Mouse (Mus musculus): ENCODE measurements around the gene Arhgef28. TPM values are rescaled to one million over a fixed set of nuclear protein-coding genes. Genes with fewer than 3 reads are reported as not detected.
"Not testable (repeated sequence)": the region's sequence is repeated elsewhere in the genome, so short reads cannot be mapped to it uniquely, and the experiment has no call there.

Gene Arhgef28
- polyA plus RNA-seq, 1 experiment = not detected

- Histone ChIP-seq H3K4me3 (ENCODE audit: insufficient read depth, low read depth, low read length) (no peak overlapping the region), H3K27ac (ENCODE audit: insufficient read depth, low read depth, low read length) (no peak overlapping the region), H3K4me1 (ENCODE audit: control insufficient read depth, insufficient read depth, low read length) (peaks cover 1% of the 10 kb centered on the region; the same call in 1 of the 2 replicates)
- WGBS = 80% methylated on average over 4 of the region's 4 CpGs
- TF ChIP-seq CTCF (IDR thresholded peaks at IDR 0.05; ENCODE audit: insufficient read depth, low read depth, low read length) = no peak
- TF ChIP-seq POLR2A (IDR thresholded peaks at IDR 0.05; ENCODE audit: insufficient read depth, low read depth, low read length) = no peak
Measured at GRCm38 (mm10) chr13:98021906-98022305, 184.3 kb downstream of the Arhgef28 start.

GRCm38 (mm10) chr13:98018837-98019236 lies 187.4 kb downstream of the Arhgef28 start:
- H3K27ac ChIP-seq (ENCODE audit: insufficient read depth, low read depth, low read length); H3K4me3 ChIP-seq (ENCODE audit: insufficient read depth, low read depth, low read length); H3K4me1 ChIP-seq (ENCODE audit: control insufficient read depth, insufficient read depth, low read length): not testable (repeated sequence)
- WGBS = 96% methylated on average over 8 of the region's 8 CpGs

GRCm38 (mm10) chr13:98016923-98017588 lies 189.2 kb downstream of the Arhgef28 start:
- no peak for TF ChIP-seq POLR2A (IDR thresholded peaks at IDR 0.05; ENCODE audit: insufficient read depth, low read depth, low read length)
- no peak for TF ChIP-seq CTCF (IDR thresholded peaks at IDR 0.05; ENCODE audit: insufficient read depth, low read depth, low read length)
- peaks cover 7% of the 10 kb centered on the region; the same call in 1 of the 2 replicates for H3K4me1 ChIP-seq (ENCODE audit: control insufficient read depth, insufficient read depth, low read length)
- peak overlapping the region; percentile 34 for H3K4me3 ChIP-seq (ENCODE audit: insufficient read depth, low read depth, low read length)
- WGBS = 30% methylated on average over 12 of the region's 12 CpGs
- H3K27ac ChIP-seq (ENCODE audit: insufficient read depth, low read depth, low read length) = no peak overlapping the region

- no peak for TF ChIP-seq CTCF (IDR thresholded peaks at IDR 0.05; ENCODE audit: insufficient read depth, low read depth, low read length)
- no peak for TF ChIP-seq POLR2A (IDR thresholded peaks at IDR 0.05; ENCODE audit: insufficient read depth, low read depth, low read length)
- 8% methylated on average over 33 of the region's 33 CpGs for WGBS
- Histone ChIP-seq H3K4me3 (ENCODE audit: insufficient read depth, low read depth, low read length) (peak overlapping the region; percentile 34), H3K4me1 (ENCODE audit: control insufficient read depth, insufficient read depth, low read length) (peaks cover 7% of the 10 kb centered on the region; the same call in 1 of the 2 replicates), H3K27ac (ENCODE audit: insufficient read depth, low read depth, low read length) (no peak overlapping the region)
Measured at GRCm38 (mm10) chr13:98015981-98016922, 190.0 kb downstream of the Arhgef28 start.

GRCm38 (mm10) chr13:98014892-98015291 lies 191.3 kb downstream of the Arhgef28 start:
- no peak overlapping the region for H3K4me3 ChIP-seq (ENCODE audit: insufficient read depth, low read depth, low read length)
- WGBS = 95% methylated on average over 3 of the region's 3 CpGs
- peaks cover 7% of the 10 kb centered on the region; the same call in 1 of the 2 replicates for H3K4me1 ChIP-seq (ENCODE audit: control insufficient read depth, insufficient read depth, low read length)
- no peak overlapping the region for H3K27ac ChIP-seq (ENCODE audit: insufficient read depth, low read depth, low read length)
- TF ChIP-seq POLR2A (IDR thresholded peaks at IDR 0.05; ENCODE audit: insufficient read depth, low read depth, low read length) (no peak), CTCF (IDR thresholded peaks at IDR 0.05; ENCODE audit: insufficient read depth, low read depth, low read length) (no peak)

GRCm38 (mm10) chr13:98013715-98014114 lies 192.5 kb downstream of the Arhgef28 start:
- no peak overlapping the region for H3K27ac ChIP-seq (ENCODE audit: insufficient read depth, low read depth, low read length)
- TF ChIP-seq POLR2A (IDR thresholded peaks at IDR 0.05; ENCODE audit: insufficient read depth, low read depth, low read length) = no peak
- TF ChIP-seq CTCF (IDR thresholded peaks at IDR 0.05; ENCODE audit: insufficient read depth, low read depth, low read length) = no peak
- 94% methylated on average over 4 of the region's 4 CpGs for whole genome bisulfite sequencing
- H3K4me1 ChIP-seq (ENCODE audit: control insufficient read depth, insufficient read depth, low read length) = peaks cover 7% of the 10 kb centered on the region; the same call in 1 of the 2 replicates
- H3K4me3 ChIP-seq (ENCODE audit: insufficient read depth, low read depth, low read length) = no peak overlapping the region

GRCm38 (mm10) chr13:98011931-98012341 lies 194.3 kb downstream of the Arhgef28 start:
- WGBS = 80% methylated on average over 6 of the region's 6 CpGs
- peaks cover 6% of the 10 kb centered on the region; the same call in 1 of the 2 replicates for H3K4me1 ChIP-seq (ENCODE audit: control insufficient read depth, insufficient read depth, low read length)
- H3K27ac ChIP-seq (ENCODE audit: insufficient read depth, low read depth, low read length) = no peak overlapping the region
- H3K4me3 ChIP-seq (ENCODE audit: insufficient read depth, low read depth, low read length) = no peak overlapping the region
- TF ChIP-seq CTCF (IDR thresholded peaks at IDR 0.05; ENCODE audit: insufficient read depth, low read depth, low read length) (no peak), POLR2A (IDR thresholded peaks at IDR 0.05; ENCODE audit: insufficient read depth, low read depth, low read length) (no peak)

GRCm38 (mm10) chr13:98009070-98009469 lies 197.2 kb downstream of the Arhgef28 start:
- H3K4me3 ChIP-seq (ENCODE audit: insufficient read depth, low read depth, low read length) = no peak overlapping the region
- 64% methylated on average over 4 of the region's 4 CpGs for whole genome bisulfite sequencing
- H3K4me1 ChIP-seq (ENCODE audit: control insufficient read depth, insufficient read depth, low read length) = no peaks in the 10 kb centered on the region
- no peak overlapping the region for H3K27ac ChIP-seq (ENCODE audit: insufficient read depth, low read depth, low read length)
- no peak for TF ChIP-seq CTCF (IDR thresholded peaks at IDR 0.05; ENCODE audit: insufficient read depth, low read depth, low read length)
- TF ChIP-seq POLR2A (IDR thresholded peaks at IDR 0.05; ENCODE audit: insufficient read depth, low read depth, low read length) = no peak

GRCm38 (mm10) chr13:98008588-98008987 lies 197.7 kb downstream of the Arhgef28 start:
- 80% methylated on average over 10 of the region's 10 CpGs for WGBS
- Histone ChIP-seq H3K27ac (ENCODE audit: insufficient read depth, low read depth, low read length) (no peak overlapping the region), H3K4me3 (ENCODE audit: insufficient read depth, low read depth, low read length) (no peak overlapping the region), H3K4me1 (ENCODE audit: control insufficient read depth, insufficient read depth, low read length) (no peaks in the 10 kb centered on the region)
- TF ChIP-seq POLR2A (IDR thresholded peaks at IDR 0.05; ENCODE audit: insufficient read depth, low read depth, low read length) = no peak
- no peak for TF ChIP-seq CTCF (IDR thresholded peaks at IDR 0.05; ENCODE audit: insufficient read depth, low read depth, low read length)
